Mouse (Mus musculus) CH12.LX (cell line): Measurements from ENCODE around the gene Hist1h2af. TPM values are rescaled to one million over a fixed set of nuclear protein-coding genes. Genes with fewer than 3 reads are reported as not detected.
A peak's percentile ranks its signal among the peaks of the same experiment; 100 is the strongest.
"Not testable (repeated sequence)": the region's sequence is repeated elsewhere in the genome, so short reads cannot be mapped to it uniquely, and the experiment has no call there.

ENCODE experiments used
- DNase-seq: peaks from one replicate; pipeline ENCODE4 v3.0.0-alpha.2; 2013; ENCODE audit errors: extremely low read depth
- H3K27ac ChIP-seq: 2 replicates; pipeline ENCODE4 v1.5.1; 2012; ENCODE audit warnings: low read depth, mild to moderate bottlenecking, control low read depth, moderate library complexity; ENCODE audit not compliant: insufficient read depth
- H3K27me3 ChIP-seq: replicated peaks from 2 replicates; pipeline ENCODE3; 2012; ENCODE audit warnings: inconsistent platforms
- H3K36me3 ChIP-seq, 2 experiments: replicated peaks in 1 of 2; 2 replicates each; pipeline versions ENCODE3 to v1.6.1; 2012; ENCODE audit warnings: inconsistent platforms in 1 of 2, low read length in 1 of 2, mild to moderate bottlenecking in 1 of 2, mixed read lengths in 1 of 2, moderate library complexity in 1 of 2; ENCODE audit not compliant: control insufficient read depth in 1 of 2, insufficient read depth in 1 of 2
- H3K4me1 ChIP-seq, 2 experiments: 2 replicates each; pipeline ENCODE4 v1.6.1; 2012; ENCODE audit warnings: inconsistent platforms in 1 of 2, moderate library complexity in 1 of 2; ENCODE audit not compliant: insufficient read depth in 2 of 2, control insufficient read depth in 1 of 2
- H3K4me2 ChIP-seq: 2 replicates; pipeline ENCODE4 v1.6.1; 2012; ENCODE audit warnings: low read depth, mild to moderate bottlenecking, control low read depth; ENCODE audit not compliant: poor library complexity, insufficient read depth, severe bottlenecking
- H3K4me3 ChIP-seq, 3 experiments: fragments of 150-350 bp in 1 of 3; sonication (generic) in 1 of 3; replicated peaks in 1 of 3; 2 replicates each; pipeline versions ENCODE3 to v1.5.1; 2011 to 2012; ENCODE audit warnings: low read depth in 2 of 3, low read length in 2 of 3, mild to moderate bottlenecking in 2 of 3, moderate library complexity in 2 of 3, control low read depth in 1 of 3, improper control_type of control experiment in 1 of 3, inconsistent platforms in 1 of 3, mixed read lengths in 1 of 3; ENCODE audit not compliant: poor library complexity in 1 of 3
- H3K79me2 ChIP-seq: replicated peaks from 2 replicates; pipeline ENCODE4 v1.6.1; 2012; ENCODE audit warnings: mild to moderate bottlenecking, moderate library complexity; ENCODE audit not compliant: control insufficient read depth, poor library complexity, insufficient read depth, severe bottlenecking; ENCODE audit errors: extremely low read depth
- H3K9ac ChIP-seq: 2 replicates; pipeline ENCODE4 v1.6.1; 2012; ENCODE audit warnings: low read depth, mild to moderate bottlenecking, control low read depth, moderate library complexity; ENCODE audit not compliant: insufficient read depth
- H3K9me3 ChIP-seq: replicated peaks from 2 replicates; pipeline ENCODE3; 2012; ENCODE audit warnings: low read length, inconsistent platforms, mixed read lengths
- BHLHE40 ChIP-seq: IDR thresholded peaks from 2 replicates; pipeline ENCODE4 v1.6.1; 2011; ENCODE audit warnings: mild to moderate bottlenecking, low read depth, low read length, improper control_type of control experiment
- CHD1 ChIP-seq: IDR thresholded peaks from 2 replicates; pipeline ENCODE4 v1.6.1; 2012; ENCODE audit warnings: low read depth, low read length, improper control_type of control experiment, inconsistent platforms
- CHD2 ChIP-seq: IDR thresholded peaks from 2 replicates; pipeline ENCODE4 v1.6.1; 2011; ENCODE audit warnings: low read length, improper control_type of control experiment
- CTCF ChIP-seq, 2 experiments: IDR thresholded peaks in 1 of 2; conservative IDR thresholded peaks in 1 of 2; 2 replicates each; pipeline ENCODE4 v1.5.1; 2011 to 2012; ENCODE audit warnings: low read depth in 2 of 2, low read length in 2 of 2, improper control_type of control experiment in 1 of 2, inconsistent platforms in 1 of 2, mild to moderate bottlenecking in 1 of 2, moderate library complexity in 1 of 2
- E2F4 ChIP-seq: IDR thresholded peaks from 2 replicates; pipeline ENCODE4 v1.6.1; 2011; ENCODE audit warnings: low read depth, low read length, improper control_type of control experiment; ENCODE audit not compliant: insufficient replicate concordance
- ELF1 ChIP-seq: IDR thresholded peaks from 2 replicates; pipeline ENCODE4 v1.6.1; 2014; ENCODE audit warnings: low read depth, mild to moderate bottlenecking, inconsistent platforms, low read length, improper control_type of control experiment
- EP300 ChIP-seq: IDR thresholded peaks from 2 replicates; pipeline ENCODE4 v1.6.1; 2011; ENCODE audit warnings: low read length, improper control_type of control experiment
- HCFC1 ChIP-seq: IDR thresholded peaks from 2 replicates; pipeline ENCODE4 v1.6.1; 2012; ENCODE audit warnings: low read depth, mild to moderate bottlenecking, inconsistent platforms, low read length, improper control_type of control experiment
- IRF4 ChIP-seq: IDR thresholded peaks from 2 replicates; pipeline ENCODE4 v1.6.1; 2014; ENCODE audit warnings: low read depth, mild to moderate bottlenecking, inconsistent platforms, low read length, improper control_type of control experiment
- KAT2A ChIP-seq: IDR thresholded peaks from 2 replicates; pipeline ENCODE4 v1.6.1; 2012; ENCODE audit warnings: low read length, improper control_type of control experiment, inconsistent platforms; ENCODE audit not compliant: insufficient replicate concordance
- MAX ChIP-seq: IDR thresholded peaks from 2 replicates; pipeline ENCODE4 v1.6.1; 2011; ENCODE audit warnings: low read length, improper control_type of control experiment
- MEF2A ChIP-seq: IDR thresholded peaks from 2 replicates; pipeline ENCODE4 v1.6.1; 2014; ENCODE audit warnings: low read depth, mild to moderate bottlenecking, inconsistent platforms, low read length, improper control_type of control experiment, borderline replicate concordance
- MXI1 ChIP-seq: IDR thresholded peaks from 2 replicates; pipeline ENCODE4 v1.6.1; 2011; ENCODE audit warnings: mild to moderate bottlenecking, low read depth, low read length, improper control_type of control experiment
- MYC ChIP-seq: IDR thresholded peaks from 2 replicates; pipeline ENCODE4 v1.6.1; 2011; ENCODE audit warnings: low read depth, mild to moderate bottlenecking, improper control_type of control experiment, low read length
- NELFE ChIP-seq: IDR thresholded peaks from 2 replicates; pipeline ENCODE4 v1.6.1; 2011; ENCODE audit warnings: low read depth, low read length, improper control_type of control experiment
- NRF1 ChIP-seq: IDR thresholded peaks from 2 replicates; pipeline ENCODE4 v1.6.1; 2014; ENCODE audit warnings: low read depth, mild to moderate bottlenecking, inconsistent platforms, low read length, improper control_type of control experiment, moderate library complexity
- POLR2A ChIP-seq: IDR thresholded peaks from 2 replicates; pipeline ENCODE4 v1.6.1; 2011; ENCODE audit warnings: low read depth, mild to moderate bottlenecking, improper control_type of control experiment, low read length
- POLR2AphosphoS2 ChIP-seq: IDR thresholded peaks from 2 replicates; pipeline ENCODE4 v1.6.1; 2011; ENCODE audit warnings: low read depth, low read length, improper control_type of control experiment
- RCOR1 ChIP-seq: conservative IDR thresholded peaks from 2 replicates; pipeline ENCODE4 v1.6.1; 2012; ENCODE audit warnings: low read depth, mild to moderate bottlenecking, inconsistent platforms, low read length, improper control_type of control experiment
- SIN3A ChIP-seq: IDR thresholded peaks from 2 replicates; pipeline ENCODE4 v1.6.1; 2012; ENCODE audit warnings: low read length, improper control_type of control experiment, inconsistent platforms
- SMC3 ChIP-seq: IDR thresholded peaks from 2 replicates; pipeline ENCODE4 v1.6.1; 2011; ENCODE audit warnings: low read depth, low read length, improper control_type of control experiment
- TBP ChIP-seq: conservative IDR thresholded peaks from 2 replicates; pipeline ENCODE4 v1.6.1; 2011; ENCODE audit warnings: low read depth, low read length, improper control_type of control experiment
- TCF12 ChIP-seq: IDR thresholded peaks from 2 replicates; pipeline ENCODE4 v1.6.1; 2014; ENCODE audit warnings: low read depth, mild to moderate bottlenecking, inconsistent platforms, low read length, improper control_type of control experiment
- UBTF ChIP-seq: IDR thresholded peaks from 2 replicates; pipeline ENCODE4 v1.6.1; 2012; ENCODE audit warnings: low read depth, mild to moderate bottlenecking, inconsistent platforms, low read length, improper control_type of control experiment, moderate library complexity
- USF1 ChIP-seq: IDR thresholded peaks from 2 replicates; pipeline ENCODE4 v1.6.1; 2014; ENCODE audit warnings: low read depth, mild to moderate bottlenecking, inconsistent platforms, low read length, improper control_type of control experiment
- ZMIZ1 ChIP-seq: IDR thresholded peaks from 2 replicates; pipeline ENCODE4 v1.6.1; 2012; ENCODE audit warnings: low read depth, mild to moderate bottlenecking, inconsistent platforms, low read length, improper control_type of control experiment
- dilution Hi-C: fragments of 300-500 bp; cut with MboI; formaldehyde crosslinking; loops from 2 replicates; pipeline ENCODE4 v1.14.3; 2020; ENCODE audit warnings: low sequenced_read_pairs; ENCODE audit not compliant: extremely low pct_unique_long_range_greater_than_20kb, extremely low pct_ligation_motif_present
- in situ Hi-C: fragments of 300-500 bp; cut with MboI; formaldehyde crosslinking; loops from 3 replicates; pipeline ENCODE4 v1.14.3; 2019; ENCODE audit warnings: low sequenced_read_pairs, low pct_ligation_motif_present, low pct_unique_long_range_greater_than_20kb, mixed read lengths
- polyA plus RNA-seq: library from polyadenylated mRNA; unstranded; fragments of >175 nt; gene quantifications from 2 replicates; pipeline ENCODE4 v1.2.1, GENCODE M21; 2012; ENCODE audit warnings: low read depth; ENCODE audit not compliant: insufficient read length
- total RNA-seq, 2 experiments: library from RNA; depleted of rRNA; stranded (reverse); fragments of 300-350 nt in 1 of 2; fragments of >200 nt in 1 of 2; gene quantifications; 2 replicates each; pipeline ENCODE4 v1.2.3; 2012 to 2014

The Hist1h2af gene
- total and polyA plus RNA-seq, 3 experiments, result 57.1 to 932 (median 68.6) TPM

DNA sequence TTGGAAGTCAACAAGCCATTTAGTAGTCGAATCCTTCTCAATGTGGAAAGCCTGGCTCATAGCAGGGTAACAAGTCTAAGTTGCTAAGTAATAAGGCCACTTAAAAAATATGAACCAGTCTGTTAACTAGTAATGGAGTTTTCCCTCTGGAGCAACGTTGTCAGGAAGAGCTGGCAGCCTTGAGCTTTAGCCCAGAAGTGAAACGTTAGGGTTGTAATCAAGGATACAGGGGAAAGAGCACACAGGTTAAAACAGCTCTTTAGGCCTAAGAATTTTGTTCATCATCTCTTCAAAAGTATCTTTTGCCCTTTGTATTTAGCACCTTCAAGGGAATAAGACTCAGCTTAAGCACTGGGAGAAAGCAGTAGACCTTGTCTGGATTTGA, 17.0 kb downstream of the Hist1h2af start:
- peak overlapping the region; percentile 98 for H3K27ac ChIP-seq
- TF ChIP-seq E2F4 (no peak), CHD1 (peak; percentile 90; the same call in 1 of the 2 replicates), TBP (peak; percentile 62; the same call in 1 of the 2 replicates), USF1 (no peak), RCOR1 (peak; percentile 83; the same call in 1 of the 2 replicates), EP300 (no peak), NELFE (no peak), MEF2A (no peak), POLR2A (peak; percentile 80; the same call in 1 of the 2 replicates), HCFC1 (peak; percentile 38; the same call in 1 of the 2 replicates), SMC3 (peak; percentile 26; the same call in 1 of the 2 replicates), MXI1 (no peak), POLR2AphosphoS2 (peak; percentile 100), MYC (peak; percentile 19; the same call in 1 of the 2 replicates), CHD2 (peak; percentile 49)
- TF ChIP-seq, all 38 proteins: peak for 9
- Histone ChIP-seq H3K79me2 (no peaks in the 10 kb centered on the region), H3K9me3 (no peaks in the 10 kb centered on the region), H3K4me3 (peak overlapping the region; percentile 29 to 55 (median 30)), H3K9ac (peak overlapping the region; percentile 91), H3K4me2 (peak overlapping the region; percentile 84), H3K27me3 (no peaks in the 10 kb centered on the region), H3K4me1 (peaks cover 4 to 21% of the 10 kb centered on the region in 2 experiments; a peak in 3 of 4 replicates), H3K36me3 (no peaks in the 10 kb centered on the region)
- in situ Hi-C loops, result loop anchor here (25.0 kb wide), 1 partner anchor 1813 kb away; the partner anchor contains the start of gene Hist1h4j
- DNase-seq, result peak; percentile 67
- dilution Hi-C loops, result no loop called here

DNA sequence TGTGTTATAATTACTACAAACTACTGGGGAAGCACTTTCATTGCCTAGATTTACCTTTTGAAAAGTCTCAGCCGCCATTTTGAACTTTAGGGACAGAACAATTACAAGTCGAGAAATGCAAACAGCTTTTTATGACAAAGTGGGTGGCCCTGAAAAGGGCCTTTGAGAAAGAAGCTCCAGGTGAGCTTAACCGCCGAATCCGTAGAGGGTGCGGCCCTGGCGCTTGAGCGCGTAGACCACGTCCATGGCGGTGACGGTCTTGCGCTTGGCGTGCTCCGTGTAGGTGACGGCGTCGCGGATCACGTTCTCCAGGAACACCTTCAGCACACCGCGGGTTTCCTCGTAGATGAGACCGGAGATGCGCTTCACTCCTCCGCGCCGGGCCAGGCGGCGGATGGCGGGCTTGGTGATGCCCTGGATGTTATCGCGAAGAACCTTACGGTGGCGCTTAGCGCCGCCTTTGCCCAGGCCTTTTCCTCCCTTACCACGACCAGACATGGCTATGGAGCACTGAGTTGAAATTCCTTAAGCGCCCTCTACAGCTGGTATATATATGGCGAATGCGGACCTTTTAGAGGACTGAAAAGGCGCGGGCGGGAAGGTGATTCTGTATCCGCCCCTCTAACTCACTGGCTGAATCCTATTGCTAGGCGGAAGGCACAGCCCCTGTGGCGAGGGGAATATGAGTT, 17.6 kb downstream of the Hist1h2af start, which contains the start of gene Hist1h4f:
Gene Hist1h4f (minus strand): TSS at position 503 of the 689 bp plus-strand sequence.
- TF ChIP-seq HCFC1 (peak; percentile 83), ZMIZ1 (peak; percentile 99), RCOR1 (peak; percentile 98), KAT2A (peak; percentile 68; the same call in 1 of the 2 replicates), E2F4 (peak; percentile 100), POLR2AphosphoS2 (peak; percentile 99), TBP (peak; percentile 98), CTCF (conservative IDR thresholded peaks at IDR 0.05 in 1 of 2, IDR thresholded peaks at IDR 0.05 in 1 of 2; ENCODE audit: low read depth in 2 of 2, low read length in 2 of 2) (peak in 1 of 2 experiments; percentile 42; a peak in 2 of 4 replicates), TCF12 (peak; percentile 91), NRF1 (peak; percentile 33; the same call in 1 of the 2 replicates), IRF4 (0 out of 2 replicates have a peak, but pooled peaks have one; percentile 39), UBTF (peak; percentile 94), NELFE (peak; percentile 100), CHD1 (peak; percentile 61), POLR2A (peak; percentile 99), SIN3A (peak; percentile 56), MAX (peak; percentile 56; the same call in 1 of the 2 replicates), BHLHE40 (peak; percentile 43), ELF1 (peak; percentile 69; the same call in 1 of the 2 replicates)
- H3K27me3 ChIP-seq, H3K36me3 ChIP-seq, dilution Hi-C loops, H3K79me2 ChIP-seq, H3K9me3 ChIP-seq: not testable (repeated sequence)
- peak within 1 kb of the TSS; percentile 98 for H3K27ac ChIP-seq
- H3K9ac ChIP-seq, result peak within 1 kb of the TSS; percentile 91
- H3K4me2 ChIP-seq, result peak within 1 kb of the TSS; percentile 84
- DNase-seq, result peak; percentile 95
- in situ Hi-C loops, result loop anchor here (25.0 kb wide), 1 partner anchor 1814 kb away; the partner anchor contains the start of gene Hist1h4j
- H3K4me3 ChIP-seq, result peak within 1 kb of the TSS; percentile 29 to 55 (median 30)
- H3K4me1 ChIP-seq, result peaks cover 4 to 21% of the 10 kb centered on the region in 2 experiments; a peak in 3 of 4 replicates
